Mouse (Mus musculus): Measurements from ENCODE around the gene Col7a1.

DNA sequence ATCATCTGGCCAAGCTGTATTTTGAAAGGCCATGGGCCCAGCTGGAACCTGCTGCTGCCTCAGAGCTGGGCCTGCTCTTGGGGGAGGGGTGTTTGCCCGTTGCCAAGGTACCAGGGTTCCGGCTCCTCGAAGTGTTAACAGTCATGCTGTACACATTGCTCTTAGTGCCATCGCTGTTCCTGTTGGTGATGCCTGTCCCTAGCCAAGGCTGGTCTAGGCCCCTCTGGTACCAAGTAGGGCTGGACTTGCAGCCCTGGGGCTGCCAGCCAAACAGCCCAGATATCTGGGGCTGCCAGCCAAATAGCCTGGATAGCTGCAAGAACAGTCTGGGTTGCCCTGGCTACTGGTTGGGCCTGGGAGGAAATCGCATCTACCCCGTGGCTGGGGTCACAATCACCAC, 38.9 kb upstream of the Col7a1 start, which contains the start of gene Tmem89:
- peak; percentile 57; the same call in 1 of the 2 replicates for TF ChIP-seq POLR2A (IDR thresholded peaks at IDR 0.05; ENCODE audit: control insufficient read depth, low read depth, low read length)
- no peak for TF ChIP-seq CTCF (IDR thresholded peaks at IDR 0.05; ENCODE audit: control insufficient read depth, insufficient read depth, insufficient replicate concordance, low read depth, low read length)

Data from testis, adult 2 months (tissue).